Mouse (Mus musculus) spleen, embryonic (tissue): Measurements from ENCODE around the gene Erbb4.

Source experiments
- CTCF ChIA-PET: fragments of 350-600 bp; sonication (Branson Sonifier 250); formaldehyde crosslinking; loops from one replicate; lab custom pipeline; 2022; lab: Charles Lee

Erbb4 gene

DNA sequence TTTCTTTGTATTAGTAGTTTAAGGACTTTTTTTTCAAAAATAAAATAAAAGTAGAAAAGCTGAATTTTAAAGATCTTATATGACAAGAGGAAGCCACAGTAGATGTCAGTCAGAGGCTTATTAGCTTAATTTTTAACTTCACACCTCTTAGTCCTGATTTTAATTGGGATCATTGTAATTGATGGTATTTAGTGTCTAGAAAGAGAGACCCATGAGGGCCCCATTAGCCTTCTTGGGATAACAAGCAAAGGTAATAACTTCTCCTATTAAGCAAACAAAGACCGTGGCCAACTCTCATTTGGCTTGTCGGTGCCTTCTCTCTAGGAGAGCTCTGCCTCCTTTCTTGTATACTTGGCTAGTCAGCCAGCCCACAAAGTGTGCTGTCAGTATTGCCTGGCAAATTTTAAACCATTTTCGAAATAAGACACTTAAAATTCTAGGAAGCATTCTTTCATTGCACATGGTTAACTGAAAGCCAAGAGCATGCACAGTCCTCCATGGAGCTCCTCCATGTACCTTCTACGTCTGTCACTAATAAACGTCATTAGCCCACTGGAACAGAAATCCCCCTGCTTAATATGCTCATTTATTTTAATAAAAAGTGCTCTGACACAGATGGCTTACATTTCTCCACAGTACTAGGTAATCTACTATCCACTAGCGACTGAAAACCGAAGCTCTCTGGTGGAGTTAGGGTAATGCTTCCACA, 1001.9 kb downstream of the Erbb4 start:
- CTCF ChIA-PET: no interaction called here

DNA sequence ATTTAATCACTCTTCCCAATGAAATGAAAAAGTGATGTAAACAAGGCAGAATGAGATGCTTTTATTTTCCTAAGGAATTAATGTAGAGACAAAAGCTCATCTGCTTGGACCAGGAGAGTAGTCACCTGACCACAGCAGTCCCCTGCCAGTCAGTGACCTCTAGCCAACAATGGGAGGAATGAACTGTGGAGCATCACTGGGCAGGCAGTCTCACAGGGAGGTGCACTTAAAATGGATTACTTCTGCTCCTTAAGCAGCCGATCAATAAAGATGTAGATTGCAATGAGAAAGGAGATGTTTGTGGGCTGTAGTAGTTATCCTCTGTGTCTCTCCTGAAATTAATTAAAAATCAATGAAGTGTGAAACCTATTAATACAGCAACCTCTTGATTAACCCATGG, 1018.2 kb downstream of the Erbb4 start:
- CTCF ChIA-PET: no interaction called here

DNA sequence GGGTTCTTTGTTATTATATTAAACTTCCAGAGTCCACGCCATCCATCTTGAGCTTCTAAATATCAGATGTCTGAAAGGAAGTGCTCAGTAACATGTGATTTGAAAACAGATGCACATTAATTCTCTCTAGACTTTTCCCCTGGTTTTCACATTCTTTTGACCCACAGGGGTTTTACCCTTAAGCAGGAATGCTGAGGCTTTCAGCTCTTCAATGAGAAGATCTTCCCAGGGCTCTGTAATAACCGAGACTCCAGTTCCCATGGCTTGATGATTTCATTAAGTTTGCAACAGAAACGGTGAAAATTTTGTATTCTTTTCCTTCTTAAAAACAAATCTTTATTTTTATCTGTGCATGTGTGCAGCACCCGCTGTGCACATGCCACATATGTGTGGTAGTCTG, 1051.4 kb downstream of the Erbb4 start:
- CTCF ChIA-PET: no interaction called here

DNA sequence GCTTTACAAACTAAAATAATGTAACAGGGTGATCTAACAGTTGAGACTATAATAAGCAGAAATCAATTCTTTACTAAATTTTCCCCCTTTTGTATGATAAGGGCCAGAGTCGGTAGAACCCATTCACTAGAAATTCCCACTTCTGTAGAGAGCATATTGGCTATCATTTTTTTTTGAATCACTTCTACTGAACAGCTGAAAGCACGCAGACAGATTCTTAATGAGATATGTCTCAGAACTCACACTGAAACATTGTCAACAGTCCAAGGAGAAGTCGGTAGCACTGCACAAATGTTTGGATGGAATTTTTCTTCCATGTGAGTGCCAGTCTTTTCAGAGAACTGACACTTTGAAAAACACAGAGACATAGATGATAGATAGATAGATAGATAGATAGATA, 1053.1 kb downstream of the Erbb4 start:
- CTCF ChIA-PET: no interaction called here

DNA sequence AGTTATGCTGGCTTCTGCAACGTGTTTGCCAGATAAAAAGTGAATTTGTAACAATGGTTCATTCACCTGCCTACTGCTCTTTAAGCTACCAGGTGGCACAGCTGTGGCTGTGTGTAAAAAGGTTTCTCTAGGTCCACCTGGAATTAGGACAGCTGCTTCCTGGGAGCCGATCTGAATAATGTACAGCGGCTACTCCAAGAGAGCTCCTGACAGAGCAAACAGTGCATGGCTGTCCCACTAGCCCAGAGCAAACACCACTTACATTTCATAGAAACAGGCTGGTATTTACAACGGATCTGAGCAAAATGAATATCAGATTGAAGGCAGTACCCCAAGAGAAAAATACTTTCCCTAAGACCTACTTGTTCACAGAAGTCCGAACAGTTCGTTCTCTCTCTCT, 1058.0 kb downstream of the Erbb4 start:
- CTCF ChIA-PET: no interaction called here

DNA sequence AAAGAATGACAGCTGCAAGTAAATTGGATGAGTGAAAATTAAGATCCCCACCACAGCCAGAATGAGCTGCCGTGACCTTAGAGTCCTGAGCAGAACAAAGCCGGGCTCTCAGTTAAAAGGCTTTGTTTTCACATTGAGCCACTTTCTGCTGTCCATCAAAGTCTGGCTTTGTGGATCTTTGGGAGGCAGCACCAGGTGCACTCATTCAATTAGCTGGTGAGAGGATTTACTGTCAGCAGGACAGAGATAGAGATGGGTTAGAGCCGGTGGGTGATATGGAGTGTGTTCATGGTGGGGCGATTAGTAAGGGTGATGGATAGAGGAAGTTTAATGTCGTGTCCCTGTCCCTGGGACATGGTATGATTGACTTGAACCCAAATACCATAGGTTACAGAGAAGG, 1060.7 kb downstream of the Erbb4 start:
- CTCF ChIA-PET: no interaction called here

DNA sequence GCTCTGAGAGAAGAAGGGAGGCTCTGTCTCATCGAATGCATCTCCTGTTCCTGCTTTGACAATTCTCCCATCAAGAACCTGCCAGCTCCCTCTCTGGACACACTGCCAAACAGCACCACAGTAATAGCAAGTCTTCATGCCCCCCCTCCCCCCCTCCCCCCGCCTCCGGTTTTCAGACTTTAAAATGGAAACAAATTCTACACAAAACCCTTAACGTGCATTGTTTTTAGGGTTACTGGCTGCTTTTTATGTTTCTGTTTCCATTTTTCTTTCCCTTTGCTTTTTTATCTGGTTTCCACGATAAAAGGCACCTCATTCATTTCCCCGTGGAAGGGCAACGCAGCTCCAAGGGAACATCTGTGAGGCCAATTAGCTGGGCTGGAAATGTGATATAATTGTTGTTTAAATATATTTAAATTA, 1061.3 kb downstream of the Erbb4 start:
- CTCF ChIA-PET: no interaction called here

DNA sequence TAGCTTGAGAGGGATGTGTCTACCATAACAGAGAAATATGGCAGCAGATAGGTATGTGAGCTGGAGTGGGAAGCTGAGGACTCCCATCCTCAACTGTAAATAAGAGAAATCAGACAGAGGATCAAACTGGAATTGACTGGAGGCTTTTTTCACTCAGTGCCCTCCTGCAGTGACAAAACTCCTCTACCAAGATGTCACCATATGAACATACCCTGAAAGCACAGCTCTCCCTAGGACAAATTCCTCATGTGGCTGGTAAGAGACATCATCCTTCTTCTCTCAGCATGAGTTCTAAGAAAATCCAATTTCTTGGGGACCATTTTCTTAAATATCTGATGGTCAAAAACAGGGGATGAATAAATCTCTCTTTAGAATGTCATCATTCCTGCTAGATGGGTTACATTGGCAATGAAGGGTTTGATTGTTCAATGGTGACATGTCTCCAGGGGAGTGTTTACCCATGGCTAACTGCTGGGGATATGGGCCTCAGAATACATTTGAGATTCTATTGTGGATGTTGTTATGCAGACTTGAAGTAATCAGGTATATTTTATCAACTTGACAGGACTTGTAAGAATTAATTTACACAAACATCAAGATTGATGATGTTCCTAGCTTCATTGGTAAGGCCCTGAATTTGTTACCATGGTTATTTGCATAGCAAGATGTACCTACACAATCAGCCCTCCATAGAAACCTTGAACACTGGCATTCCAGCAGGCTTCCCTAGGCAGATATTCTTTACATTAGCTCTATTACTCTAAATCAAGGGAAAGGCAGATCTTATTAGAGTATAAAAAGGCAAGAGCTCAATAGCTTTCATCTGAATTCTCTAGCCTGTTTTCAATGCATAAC, 1083.5 kb downstream of the Erbb4 start:
- CTCF ChIA-PET: no interaction called here

DNA sequence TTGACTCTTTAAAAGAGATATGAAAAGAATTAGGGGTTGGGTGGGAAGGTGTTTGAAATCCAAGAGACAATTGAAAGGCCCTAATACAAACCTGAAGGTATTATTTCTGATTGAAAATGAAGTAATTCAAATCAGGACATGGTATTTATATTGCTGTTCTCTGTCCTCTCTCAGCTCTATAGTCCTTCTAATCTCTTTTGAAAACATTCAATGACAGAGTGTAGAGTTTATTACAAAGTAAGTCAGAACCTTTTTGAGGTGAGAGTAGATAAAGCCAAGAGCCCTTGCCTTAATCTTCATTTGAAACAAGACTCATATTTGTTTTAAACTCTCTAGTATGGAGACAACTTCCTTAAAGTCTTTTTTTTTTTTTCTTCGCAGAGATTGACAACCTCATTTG, 1087.8 kb downstream of the Erbb4 start:
- CTCF ChIA-PET: no interaction called here

DNA sequence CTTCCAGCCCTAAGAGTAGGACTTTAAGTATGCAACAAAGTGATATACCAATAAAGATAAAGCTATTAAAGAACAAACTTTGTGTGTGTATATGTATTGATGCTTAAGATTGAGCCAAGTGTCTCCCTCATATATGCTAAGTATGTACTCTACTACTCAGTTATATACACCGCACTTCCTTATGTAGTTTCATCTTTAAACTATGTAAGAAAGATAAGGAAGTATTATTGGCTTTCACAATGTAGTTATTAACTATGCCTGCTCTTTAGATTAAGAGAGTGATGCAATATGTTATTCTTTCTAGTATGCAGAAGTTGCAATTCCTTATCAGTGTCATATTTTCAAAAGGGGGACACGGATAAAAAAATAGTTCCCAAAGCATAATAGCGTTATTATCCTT, 1088.2 kb downstream of the Erbb4 start:
- CTCF ChIA-PET: no interaction called here
